Mouse (Mus musculus): ENCODE results near the gene Atad1.
"Not testable (repeated sequence)": the region's sequence is repeated elsewhere in the genome, so short reads cannot be mapped to it uniquely, and the experiment has no call there.

- TF ChIP-seq GATA1, TAL1 (IDR thresholded peaks at IDR 0.05; ENCODE audit: low read length): not testable (repeated sequence)
Measured at GRCm38 (mm10) chr19:32788016-32788415, 48.4 kb upstream of the Atad1 start.
